Mouse (Mus musculus) intestine, embryonic 14.5 days (tissue): Measurements from ENCODE around the gene Nfix. TPM values are rescaled to one million over a fixed set of nuclear protein-coding genes. Genes with fewer than 3 reads are reported as not detected.

Experiments
- ATAC-seq: fragments of 200-750 bp; cut with Nextera tagmentation; replicated peaks from 2 replicates; pipeline ENCODE4 v1.8.0; 2017; ENCODE audit warnings: low read depth, moderate number of reproducible peaks, moderate TSS enrichment, moderate library complexity; ENCODE audit not compliant: low FRiP score, low TSS enrichment
- DNase-seq: peaks from one replicate; pipeline ENCODE4 v3.0.0-alpha.2; 2018; ENCODE audit warnings: low spot score
- H3K27ac ChIP-seq: fragments of 300-500 bp; sonication (generic); 2 replicates; pipeline ENCODE4 v1.5.1; 2014; ENCODE audit warnings: low read depth, mild to moderate bottlenecking, control low read depth
- H3K27me3 ChIP-seq: fragments of 300-500 bp; sonication (generic); replicated peaks from 2 replicates; pipeline ENCODE4 v1.6.1; 2014; ENCODE audit warnings: low read length, control low read depth; ENCODE audit not compliant: control insufficient read depth, insufficient read depth
- H3K36me3 ChIP-seq: fragments of 300-500 bp; sonication (generic); 2 replicates; pipeline ENCODE4 v1.6.1; 2014; ENCODE audit warnings: low read length, control low read depth; ENCODE audit not compliant: control insufficient read depth, insufficient read depth
- H3K4me1 ChIP-seq: fragments of 300-500 bp; sonication (generic); replicated peaks from 2 replicates; pipeline ENCODE4 v1.6.1; 2014; ENCODE audit warnings: low read length, control low read depth, mixed read lengths; ENCODE audit not compliant: control insufficient read depth, insufficient read depth
- H3K4me2 ChIP-seq: fragments of 300-500 bp; sonication (generic); 2 replicates; pipeline ENCODE4 v1.6.1; 2014; ENCODE audit warnings: low read length
- H3K4me3 ChIP-seq: fragments of 300-500 bp; sonication (generic); 2 replicates; pipeline ENCODE4 v1.5.1; 2014; ENCODE audit warnings: low read depth, low read length, control low read depth, mixed read lengths
- H3K9ac ChIP-seq: fragments of 300-500 bp; sonication (generic); 2 replicates; pipeline ENCODE4 v1.6.1; 2014; ENCODE audit warnings: mild to moderate bottlenecking, low read length
- H3K9me3 ChIP-seq: fragments of 300-500 bp; sonication (generic); 2 replicates; pipeline ENCODE4 v1.6.1; 2016; ENCODE audit warnings: low read length, control low read depth; ENCODE audit not compliant: control insufficient read depth
- WGBS: fragments of 180-500 bp; shearing (Covaris S2); extraction: QIAGEN DNeasy Blood & Tissue Kit; methylation state at CpG from one replicate; pipeline ENCODE4 v1.1.7; 2014; 5-methylcytosine and 5-hydroxymethylcytosine counted together
- polyA plus RNA-seq: library from polyadenylated mRNA; unstranded; fragments of >200 nt; fragmentation: Nextera tagmentation; extraction: Ambion mirVana; gene quantifications from 2 replicates; pipeline ENCODE4 v1.2.1, GENCODE M21; 2014

The Nfix gene
- polyA plus RNA-seq, result 12.8 and 14.4 TPM in 2 replicates

DNA sequence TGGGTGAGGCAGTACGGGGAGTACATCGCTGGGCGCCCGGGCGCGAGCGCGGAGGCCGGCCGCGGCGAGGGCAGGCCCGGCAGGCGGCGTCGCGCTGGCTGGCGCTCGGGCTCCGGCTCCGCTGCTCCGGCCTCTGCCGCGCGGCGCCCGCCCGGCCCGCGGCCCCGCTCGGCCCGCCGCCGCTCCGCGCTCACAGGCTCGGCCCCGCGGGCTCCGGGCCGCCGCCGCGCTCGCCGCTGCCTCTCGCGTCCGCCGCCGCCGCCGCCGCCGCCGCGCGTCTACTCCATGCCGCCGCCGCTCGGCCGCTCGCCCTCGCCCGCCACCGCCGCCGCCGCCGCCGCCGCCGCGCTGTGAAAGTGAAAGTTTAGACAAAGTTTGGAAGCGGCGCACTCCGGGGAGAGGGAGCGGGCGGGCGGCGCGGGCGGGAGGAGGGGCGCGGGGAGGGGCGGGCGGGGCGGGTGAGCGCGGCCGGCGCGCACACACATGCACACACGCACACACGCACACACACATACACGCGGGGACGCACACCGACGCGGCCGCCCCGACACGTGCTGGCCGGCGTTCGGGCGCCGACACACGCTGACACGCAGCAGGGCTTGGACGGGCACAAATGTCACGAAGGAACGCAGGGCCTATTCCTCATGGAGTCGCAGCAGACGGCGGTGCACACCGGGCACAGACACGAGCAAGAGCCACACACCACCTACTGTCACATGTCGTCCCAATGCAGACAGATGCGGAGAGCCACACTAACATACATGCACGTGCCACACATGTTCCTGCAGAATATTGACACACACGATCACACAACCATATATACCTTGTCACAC, at the start of gene Nfix:
Gene Nfix (minus strand): TSS at position 346 of the 833 bp plus-strand sequence.
- 3% methylated on average over 39 of the region's 125 CpGs for WGBS
- peak within 1 kb of the TSS; percentile 69 for H3K4me2 ChIP-seq
- ATAC-seq (peak; percentile 36), DNase-seq (peak; percentile 76)
- no peaks in the 10 kb centered on the region for H3K36me3 ChIP-seq
- peak within 1 kb of the TSS; percentile 80 for H3K9ac ChIP-seq
- H3K4me3 ChIP-seq, result peak within 1 kb of the TSS; percentile 63
- peaks cover 10% of the 10 kb centered on the region; the same call in 1 of the 2 replicates for H3K4me1 ChIP-seq
- H3K9me3 ChIP-seq, result no peaks in the 10 kb centered on the region
- no peak within 1 kb of the TSS for H3K27ac ChIP-seq
- H3K27me3 ChIP-seq, result peaks cover 87% of the 10 kb centered on the region

- peaks cover 33% of the 10 kb centered on the region for H3K4me1 ChIP-seq
- H3K4me3 ChIP-seq, result peak overlapping the region; percentile 99
- H3K9me3 ChIP-seq, result no peaks in the 10 kb centered on the region
- H3K27ac ChIP-seq, result peak overlapping the region; percentile 89
- peak overlapping the region; percentile 73 for H3K4me2 ChIP-seq
- H3K9ac ChIP-seq, result peak overlapping the region; percentile 80
- no peak for DNase-seq
- ATAC-seq, result no peak
- H3K27me3 ChIP-seq, result no peaks in the 10 kb centered on the region
- 43% methylated on average over 6 of the region's 6 CpGs for WGBS
- H3K36me3 ChIP-seq, result peaks cover 28% of the 10 kb centered on the region
Measured at GRCm38 (mm10) chr8:84847684-84848435, 47.7 kb upstream of the Nfix start.

DNA sequence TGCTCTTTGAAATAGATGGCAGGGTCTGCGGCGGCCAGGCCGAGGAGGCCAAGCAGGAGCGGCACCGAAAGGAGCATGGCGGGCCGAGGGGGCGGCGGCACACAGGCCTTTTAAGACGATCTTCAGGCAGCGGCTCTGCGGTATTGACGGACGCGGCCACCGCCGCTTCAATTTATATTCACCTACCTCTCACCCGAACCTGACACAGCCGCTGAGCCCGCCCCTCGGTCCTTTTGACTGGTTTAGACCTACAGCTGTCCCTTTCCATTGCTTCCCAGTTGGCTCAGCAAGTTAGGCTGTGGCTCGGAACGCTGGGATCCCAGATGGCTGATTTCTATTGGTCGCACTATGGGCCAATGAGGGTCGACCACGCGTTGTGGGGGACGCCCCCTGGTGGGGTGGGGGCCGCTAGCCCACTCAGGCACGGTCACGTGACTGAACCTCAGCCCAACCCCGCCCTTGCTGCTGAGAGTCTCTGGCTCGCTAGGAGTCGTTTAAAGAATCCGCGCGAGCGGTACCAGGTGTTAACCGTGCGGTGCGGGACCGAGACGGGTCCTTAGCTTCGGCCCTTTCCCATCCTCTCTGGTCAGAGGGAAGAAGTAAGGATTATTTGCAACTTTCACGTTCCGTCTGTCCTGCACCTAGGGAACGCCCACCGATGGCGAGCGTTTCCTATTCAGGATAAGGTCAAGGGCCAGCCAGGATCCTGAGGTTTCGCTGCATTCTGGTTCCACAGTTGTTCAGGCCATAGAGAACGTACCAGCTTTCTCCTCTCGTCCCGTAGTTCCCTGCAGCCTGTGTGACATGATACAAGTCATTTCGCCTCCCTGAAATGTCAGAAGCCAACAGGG, 46.8 kb upstream of the Nfix start, which contains the start of gene Calr:
Gene Calr (minus strand): TSS at position 213 of the 851 bp plus-strand sequence.
- peaks cover 33% of the 10 kb centered on the region for H3K4me1 ChIP-seq
- peak within 1 kb of the TSS; percentile 99 for H3K9ac ChIP-seq
- peaks cover 37% of the 10 kb centered on the region for H3K36me3 ChIP-seq
- H3K27me3 ChIP-seq, result no peaks in the 10 kb centered on the region
- ATAC-seq (peak; percentile 100), DNase-seq (peak; percentile 99)
- peak within 1 kb of the TSS; percentile 73 for H3K4me2 ChIP-seq
- H3K27ac ChIP-seq, result peak within 1 kb of the TSS; percentile 89
- H3K9me3 ChIP-seq, result no peaks in the 10 kb centered on the region
- H3K4me3 ChIP-seq, result peak within 1 kb of the TSS; percentile 99
- under 1% methylated on average over 55 of the region's 55 CpGs for WGBS

DNA sequence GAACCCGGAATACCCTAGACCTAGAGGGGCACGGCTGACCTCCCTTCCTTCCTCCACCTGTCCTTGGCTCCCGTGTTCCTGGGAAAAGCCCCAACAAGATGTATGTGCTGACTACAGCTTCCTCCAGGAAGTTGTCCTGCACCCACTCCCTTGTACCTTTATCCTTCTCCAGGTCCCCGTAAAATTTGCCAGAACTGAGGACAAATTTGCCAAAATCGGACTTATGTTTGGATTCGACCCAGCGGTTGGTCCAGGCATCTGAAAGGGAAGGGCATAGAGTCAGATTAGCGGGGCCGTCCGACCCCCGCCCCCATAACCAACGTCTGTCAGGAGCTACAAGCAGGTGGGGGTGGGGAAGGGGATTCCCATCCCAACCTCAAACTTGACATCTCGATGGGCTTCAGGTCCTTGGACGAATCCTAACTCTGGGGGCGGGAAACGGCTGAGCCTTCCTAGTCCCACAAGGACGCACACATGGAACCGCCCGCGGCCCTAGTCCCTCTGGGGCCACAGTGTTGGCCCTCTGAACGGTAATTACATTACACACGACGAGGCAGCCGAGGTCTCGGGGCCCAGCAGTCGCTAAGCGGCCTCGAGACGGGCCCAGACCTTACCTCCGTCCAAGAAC, 46.1 kb upstream of the Nfix start:
- peak overlapping the region; percentile 73 for H3K4me2 ChIP-seq
- ATAC-seq (no peak), DNase-seq (no peak)
- peak overlapping the region; percentile 79 for H3K27ac ChIP-seq
- H3K36me3 ChIP-seq, result peaks cover 45% of the 10 kb centered on the region
- H3K4me3 ChIP-seq, result peak overlapping the region; percentile 99
- H3K4me1 ChIP-seq, result peaks cover 33% of the 10 kb centered on the region
- no peaks in the 10 kb centered on the region for H3K9me3 ChIP-seq
- H3K27me3 ChIP-seq, result no peaks in the 10 kb centered on the region
- H3K9ac ChIP-seq, result peak overlapping the region; percentile 99
- WGBS, result under 1% methylated on average over 30 of the region's 30 CpGs

GRCm38 (mm10) chr8:84845355-84846093, 45.4 kb upstream of the Nfix start:
- Histone ChIP-seq H3K36me3 (peaks cover 47% of the 10 kb centered on the region), H3K27me3 (no peaks in the 10 kb centered on the region), H3K4me3 (peak overlapping the region; percentile 99), H3K4me2 (peak overlapping the region; percentile 73), H3K9ac (peak overlapping the region; percentile 99), H3K9me3 (no peaks in the 10 kb centered on the region), H3K27ac (peak overlapping the region; percentile 79; the same call in 1 of the 2 replicates), H3K4me1 (peaks cover 33% of the 10 kb centered on the region)
- DNase-seq (peak; percentile 70), ATAC-seq (no peak)
- WGBS, result 12% methylated on average over 12 of the region's 12 CpGs

DNA sequence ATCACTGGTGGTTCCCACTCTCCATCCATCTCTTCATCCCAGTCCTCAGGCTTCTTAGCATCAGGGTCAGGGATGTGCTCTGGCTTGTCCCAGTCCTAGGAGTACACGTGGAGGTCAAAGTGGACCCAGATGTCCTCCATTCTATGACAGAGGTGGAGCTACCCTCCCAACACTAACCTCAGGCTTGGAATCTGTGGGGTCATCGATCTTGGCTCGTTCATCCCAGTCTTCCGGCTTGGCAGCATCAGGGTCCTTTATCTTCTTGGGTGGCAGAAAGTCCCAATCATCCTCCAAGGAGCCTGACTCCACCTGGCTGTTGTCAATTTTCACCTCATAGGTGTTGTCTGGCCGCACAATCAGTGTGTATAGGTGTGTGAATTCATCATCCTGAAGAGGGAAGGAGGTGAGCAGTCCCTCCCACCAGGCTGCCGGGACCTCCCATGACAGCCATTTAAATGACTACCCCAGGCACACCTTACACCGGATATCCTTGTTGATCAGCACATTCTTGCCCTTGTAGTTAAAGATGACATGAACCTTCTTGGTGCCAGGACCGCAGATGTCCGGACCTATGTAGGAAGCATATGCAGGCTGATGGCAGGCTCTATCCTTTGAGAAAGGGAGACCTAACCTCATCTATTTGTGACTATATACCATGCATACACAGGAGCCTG, 44.4 kb upstream of the Nfix start:
- Histone ChIP-seq H3K4me2 (peak overlapping the region; percentile 73), H3K9ac (peak overlapping the region; percentile 99; the same call in 1 of the 2 replicates), H3K4me3 (peak overlapping the region; percentile 99), H3K27me3 (no peaks in the 10 kb centered on the region), H3K27ac (no peak overlapping the region), H3K36me3 (peaks cover 47% of the 10 kb centered on the region), H3K9me3 (no peaks in the 10 kb centered on the region), H3K4me1 (peaks cover 34% of the 10 kb centered on the region)
- WGBS, result 81% methylated on average over 9 of the region's 9 CpGs
- no peak for ATAC-seq
- DNase-seq, result no peak

- ATAC-seq (no peak), DNase-seq (no peak)
- WGBS, result 81% methylated on average over 1 of the region's 1 CpGs
- H3K27ac ChIP-seq, result no peak overlapping the region; the same call in 1 of the 2 replicates
- H3K9me3 ChIP-seq, result no peaks in the 10 kb centered on the region
- H3K4me3 ChIP-seq, result no peak overlapping the region
- H3K27me3 ChIP-seq, result no peaks in the 10 kb centered on the region
- H3K9ac ChIP-seq, result no peak overlapping the region
- peaks cover 30% of the 10 kb centered on the region for H3K4me1 ChIP-seq
- H3K4me2 ChIP-seq, result no peak overlapping the region
- H3K36me3 ChIP-seq, result peaks cover 70% of the 10 kb centered on the region
Measured at GRCm38 (mm10) chr8:84841514-84841913, 41.4 kb upstream of the Nfix start.
